Mouse (Mus musculus): Measurements from ENCODE around the gene Lingo3.
"Not testable (repeated sequence)": the region's sequence is repeated elsewhere in the genome, so short reads cannot be mapped to it uniquely, and the experiment has no call there.

Gene Lingo3

DNA sequence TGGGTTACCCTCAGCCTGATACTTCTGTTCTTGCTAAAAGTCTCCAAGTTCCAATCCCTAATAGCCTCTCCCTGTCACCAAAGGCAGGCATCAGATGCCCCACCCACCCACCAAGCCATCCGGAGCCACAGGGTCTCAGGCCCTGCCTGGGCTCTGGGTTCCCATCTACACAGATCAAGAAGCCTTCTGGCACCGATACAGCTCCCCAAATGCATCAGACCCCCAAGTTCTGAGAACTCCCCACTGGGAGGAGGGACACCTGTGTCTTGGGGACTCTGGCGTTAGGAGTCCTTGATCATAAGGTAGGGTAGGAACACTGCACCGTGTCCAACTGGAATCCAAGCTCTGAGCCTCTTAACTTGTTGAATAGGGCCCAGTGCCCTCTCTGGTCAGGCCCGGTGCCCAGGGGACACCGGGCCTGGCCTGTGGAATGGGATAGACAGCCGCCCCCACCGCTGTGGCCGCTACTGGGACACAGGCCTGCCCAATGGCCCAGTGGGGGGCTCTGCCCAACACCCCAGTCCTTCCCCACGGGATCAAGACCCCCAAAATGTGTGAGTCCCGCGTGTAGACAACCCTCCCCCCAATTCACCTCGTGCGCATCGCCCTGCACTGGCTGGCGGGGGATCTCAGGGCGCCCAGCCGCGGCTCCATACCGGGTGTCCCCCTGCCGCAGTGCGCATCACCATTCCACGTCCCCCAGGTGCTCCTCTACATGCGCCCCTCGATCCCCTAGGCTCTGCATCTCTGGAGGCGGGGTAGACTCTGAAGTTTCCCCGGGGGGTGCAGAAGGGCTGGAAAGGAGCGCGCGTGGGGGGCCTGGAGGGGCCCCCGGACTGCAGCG, 530 bp downstream of the Lingo3 start:
- no peak for DNase-seq

DNA sequence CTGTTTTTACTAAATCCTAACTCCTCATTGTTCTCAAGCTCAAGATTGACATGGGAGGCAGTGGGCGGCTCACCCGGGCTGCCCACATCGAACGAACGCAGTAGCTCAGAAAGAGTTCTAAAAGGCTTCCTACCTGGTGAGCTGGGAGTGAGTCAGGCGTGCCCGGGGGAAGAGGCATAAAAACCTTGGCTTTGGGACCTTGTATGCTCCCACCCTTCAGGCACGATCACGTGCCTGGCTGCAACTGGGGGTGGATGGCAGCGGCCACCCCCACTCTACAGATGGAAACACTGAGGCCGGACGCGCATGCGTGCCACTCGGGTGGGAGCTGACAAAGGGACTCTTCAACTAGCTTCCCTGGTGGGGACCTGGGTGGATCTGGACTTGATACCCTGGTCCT, 1.5 kb downstream of the Lingo3 start:
- DNase-seq, result no peak

DNA sequence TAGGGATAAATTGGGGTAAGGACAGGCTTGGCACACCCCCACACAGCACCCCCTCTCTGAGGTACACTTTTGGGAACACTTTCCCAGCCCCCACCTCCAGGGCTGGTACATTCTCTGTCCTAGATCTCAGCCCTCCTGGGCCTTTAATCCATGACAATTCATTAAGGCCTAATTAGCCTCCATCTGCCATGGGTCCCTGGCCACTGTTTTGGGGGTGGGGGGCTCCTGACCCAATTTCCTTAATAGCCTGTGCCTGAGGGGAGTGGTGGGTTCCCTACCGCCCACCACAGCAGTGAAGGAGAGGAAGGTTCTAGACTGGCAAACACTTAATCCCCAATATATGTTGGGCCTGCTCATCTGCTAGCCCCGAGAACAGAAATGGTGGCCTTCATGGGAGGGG, 2.2 kb downstream of the Lingo3 start:
- DNase-seq, result peak; percentile 84

DNA sequence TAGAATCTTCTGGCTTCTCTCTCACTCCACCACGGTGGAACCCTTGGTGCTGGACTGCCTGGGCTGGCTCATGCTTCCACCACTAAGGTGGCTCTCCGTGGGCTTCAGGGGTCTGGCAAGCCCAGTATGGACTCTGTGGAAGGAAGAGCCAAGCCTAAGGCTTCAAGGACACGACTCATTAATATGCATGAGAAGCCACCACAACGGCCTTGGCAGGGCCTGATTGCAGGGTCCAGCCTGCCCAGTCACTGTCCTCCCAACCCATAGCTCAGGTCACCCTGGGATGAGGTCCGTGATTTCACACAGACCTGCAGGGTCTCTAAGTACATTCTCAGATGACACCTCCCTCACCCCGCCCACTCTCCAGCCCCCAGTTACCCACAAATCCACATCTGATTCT, 4.0 kb downstream of the Lingo3 start:
- no peak for DNase-seq

DNA sequence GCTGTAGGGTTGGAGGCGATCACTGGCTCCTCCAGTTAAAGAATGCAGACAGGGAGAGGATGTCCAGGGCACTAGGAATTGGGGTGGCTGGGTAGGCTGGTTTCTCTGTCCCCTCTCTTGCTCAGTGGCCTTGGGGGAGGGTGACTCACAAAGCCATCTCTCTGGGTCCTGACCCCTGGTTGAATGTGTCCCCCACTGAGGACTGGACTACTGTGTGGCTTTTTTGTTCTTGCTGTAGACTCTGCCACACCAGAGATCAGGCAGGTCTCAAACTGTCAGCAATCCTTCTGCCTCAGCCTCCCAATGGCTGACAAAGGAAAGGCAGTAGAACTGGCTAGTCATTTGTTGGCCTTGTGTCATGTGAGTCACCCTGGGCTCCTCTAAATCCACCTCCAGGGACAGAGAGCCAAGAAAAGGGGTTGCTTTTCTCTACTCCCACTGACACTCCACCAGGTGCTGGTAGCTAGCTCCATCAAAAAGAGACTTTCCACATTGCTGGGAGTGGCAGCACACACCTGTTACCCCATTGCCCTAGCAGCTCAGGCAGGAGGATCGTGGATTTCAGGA, 5.4 kb downstream of the Lingo3 start:
- DNase-seq, result no peak

DNA sequence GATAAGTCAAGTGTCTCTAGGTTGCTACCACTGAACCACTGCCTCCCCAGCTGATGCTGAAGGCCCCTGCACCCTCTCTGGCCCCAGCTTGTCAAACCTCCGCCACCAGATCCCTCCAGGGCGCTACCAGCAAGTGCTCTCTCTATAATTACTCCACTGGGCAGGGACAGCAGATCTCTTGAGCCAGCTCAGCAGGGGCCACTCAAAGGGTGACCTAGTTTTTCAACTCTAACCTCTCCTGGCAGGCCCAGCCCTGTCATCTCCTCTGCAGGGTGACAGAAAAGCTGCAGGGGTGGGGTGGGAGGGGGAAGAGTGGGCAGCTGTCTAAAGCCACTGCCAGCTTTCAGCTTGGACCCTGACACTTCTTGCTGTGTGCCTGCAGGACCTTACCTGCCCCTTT, 6.0 kb downstream of the Lingo3 start:
- DNase-seq, result peak; percentile 93

DNA sequence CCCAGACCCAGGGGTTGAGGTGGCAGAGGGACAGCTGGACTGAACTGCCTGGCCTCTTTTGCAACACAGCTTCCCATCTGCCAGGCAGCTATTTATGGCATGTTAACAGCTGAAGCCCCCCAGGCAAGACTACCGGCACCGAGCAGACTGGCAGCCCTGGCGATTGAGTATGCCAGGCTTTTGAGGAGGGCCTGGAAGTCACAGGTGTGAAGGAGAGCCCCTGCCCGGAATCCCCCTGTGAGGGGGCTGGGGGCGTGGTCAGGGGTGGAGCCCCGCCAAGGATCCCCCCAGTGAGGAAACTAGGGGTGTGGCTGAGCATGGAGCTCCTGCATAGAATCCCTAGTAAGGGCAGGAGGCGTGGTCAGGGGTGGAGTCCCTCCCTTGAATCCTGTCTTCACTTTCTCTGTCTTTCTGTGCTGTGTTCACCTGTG, 6.9 kb downstream of the Lingo3 start:
- peak; percentile 79 for DNase-seq

DNA sequence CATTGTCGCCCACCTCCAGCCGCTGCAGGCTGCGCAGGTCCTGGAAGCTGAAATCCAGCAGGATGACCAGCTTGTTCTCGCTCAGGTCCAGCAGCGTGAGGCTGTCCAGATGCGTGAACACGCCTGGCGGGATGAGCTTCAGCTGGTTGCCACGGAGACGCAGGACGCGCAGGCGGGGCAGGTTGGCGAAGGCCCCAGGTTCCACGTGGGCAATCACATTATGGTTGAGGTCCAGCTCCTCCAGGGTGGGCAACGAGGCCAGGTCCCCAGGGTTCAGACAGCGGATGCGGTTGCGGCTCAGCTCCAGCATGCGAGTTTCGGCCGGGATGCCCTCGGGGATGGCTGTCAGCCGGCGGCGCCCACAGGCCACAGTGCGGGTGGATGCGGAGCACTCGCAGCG, 8.2 kb downstream of the Lingo3 start:
- DNase-seq, result peak; percentile 69

DNA sequence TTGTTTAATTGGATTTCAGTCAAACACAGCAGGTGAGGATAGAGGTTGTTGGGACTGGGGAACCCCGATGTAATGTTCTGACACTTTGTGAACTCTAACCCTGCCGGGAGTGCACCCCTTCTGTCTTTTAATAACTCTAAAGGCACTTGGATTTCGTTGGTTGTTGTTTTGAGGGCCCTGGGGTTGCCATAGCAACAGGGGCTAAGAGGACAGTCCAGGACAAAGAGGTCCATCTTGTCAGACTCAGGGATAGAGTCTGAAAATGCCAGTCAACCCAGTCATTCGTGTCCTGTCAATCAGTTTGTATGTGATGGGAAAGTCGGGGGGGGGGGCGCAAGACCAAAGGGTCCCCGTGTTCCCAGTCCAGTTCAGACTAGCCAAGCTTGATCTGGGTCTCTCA, 11.0 kb downstream of the Lingo3 start:
- peak; percentile 52 for DNase-seq

DNA sequence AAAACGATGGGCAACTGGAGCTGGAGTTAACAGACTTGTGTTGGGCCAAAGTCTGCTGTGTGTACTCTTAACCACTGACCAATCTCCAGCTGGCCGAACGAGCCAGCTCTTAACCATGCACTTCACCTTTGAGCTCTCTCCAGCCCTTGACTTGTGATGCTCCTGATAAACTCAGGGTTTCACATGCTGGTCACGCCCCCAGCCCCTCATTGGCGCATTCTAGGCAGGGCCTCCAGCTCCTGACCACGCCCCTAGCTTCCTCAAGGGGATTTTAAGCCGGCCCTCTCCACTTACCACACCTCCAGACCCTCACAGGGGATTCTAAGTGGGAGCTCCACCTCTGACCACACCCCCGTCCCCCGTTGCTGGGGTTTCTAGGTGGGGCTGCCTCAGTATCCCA, 12.7 kb downstream of the Lingo3 start:
- peak; percentile 86 for DNase-seq

DNA sequence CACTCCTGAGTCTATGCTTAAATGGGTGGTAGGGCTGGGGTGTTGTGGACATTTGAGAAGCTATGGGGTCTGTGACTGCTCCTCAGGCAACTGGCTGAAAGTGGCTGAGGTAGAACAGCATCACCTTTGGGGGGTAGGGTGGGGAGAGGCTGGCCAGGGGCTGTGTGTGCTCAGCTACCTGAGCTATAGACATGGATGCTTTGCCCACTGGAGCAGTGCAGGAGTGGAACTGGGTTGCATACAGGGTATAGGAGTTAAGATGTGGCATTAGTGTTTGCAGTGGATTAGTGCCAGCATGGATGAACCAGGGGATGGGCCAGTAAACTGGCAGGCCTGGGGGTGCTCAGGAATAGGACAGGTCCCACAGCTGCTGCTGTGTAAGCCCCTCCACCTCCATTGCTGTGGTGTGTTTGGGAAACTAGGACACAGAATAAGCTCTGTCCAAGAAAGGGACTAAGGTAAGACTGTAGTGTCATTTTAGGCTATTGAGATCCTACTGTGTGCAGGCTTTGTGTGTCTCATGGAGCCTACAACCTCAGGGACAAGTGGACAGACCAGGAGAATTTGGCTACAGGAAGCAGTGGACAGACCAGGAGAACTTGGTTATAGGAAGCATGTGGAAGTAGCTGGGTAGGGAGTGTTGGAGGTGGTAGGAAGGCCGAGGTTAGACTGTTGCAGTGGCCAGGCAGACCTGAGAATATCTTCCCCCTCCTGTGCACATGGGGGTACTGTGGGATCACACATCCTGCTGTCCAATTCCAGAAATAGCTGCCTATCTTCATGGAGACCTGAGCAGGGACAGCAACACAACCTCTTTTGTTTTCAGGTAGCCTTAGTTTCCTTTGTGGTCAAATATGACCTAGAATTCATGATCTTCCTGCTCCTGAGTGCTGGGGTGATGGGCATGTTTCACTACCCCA, 14.2 kb downstream of the Lingo3 start:
- DNase-seq, result no peak

DNA sequence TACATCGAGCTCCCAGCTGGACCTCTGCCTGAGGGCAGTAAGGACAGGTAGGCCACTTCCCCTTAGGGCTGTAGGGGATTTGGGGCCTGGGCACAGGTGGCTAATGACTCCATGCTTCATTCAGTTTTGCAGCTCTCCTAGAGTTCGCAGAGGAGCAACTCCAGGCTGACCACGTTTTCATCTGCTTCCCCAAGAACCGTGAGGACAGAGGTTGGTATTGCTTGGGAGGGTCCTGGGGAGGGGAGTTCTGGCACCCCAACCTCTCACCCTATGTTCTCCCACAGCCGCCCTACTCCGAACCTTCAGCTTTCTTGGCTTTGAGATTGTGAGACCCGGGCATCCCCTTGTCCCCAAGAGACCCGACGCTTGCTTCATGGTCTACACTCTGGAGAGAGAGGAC, 15.3 kb downstream of the Lingo3 start:
- DNase-seq, result not testable (repeated sequence)

DNA sequence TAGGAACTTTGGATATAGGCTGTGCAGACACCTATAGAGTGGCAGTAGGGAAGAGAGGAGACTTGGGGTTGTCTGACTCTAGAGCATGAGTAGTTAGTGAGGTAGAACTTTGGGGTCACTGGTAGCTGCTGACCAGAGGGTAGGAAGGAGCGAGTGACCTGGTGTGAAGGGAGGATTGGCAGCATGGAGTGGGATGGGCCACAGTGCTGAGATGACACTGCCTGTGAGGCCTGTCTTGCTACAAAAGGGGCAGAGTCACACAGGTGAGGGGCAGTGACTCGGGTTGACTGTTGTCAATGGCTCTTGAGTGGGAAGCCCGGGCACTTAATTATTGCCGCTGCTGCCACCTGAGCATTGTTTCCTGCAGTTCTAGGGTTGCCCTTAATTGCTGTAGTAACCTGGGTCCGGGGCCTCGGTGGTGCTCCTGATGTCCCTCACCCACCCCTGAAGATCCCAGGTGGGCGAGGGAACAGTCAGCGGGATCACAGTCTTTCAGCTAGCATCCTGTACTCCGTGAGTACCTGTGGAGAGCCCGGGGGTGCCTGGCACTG, 15.9 kb downstream of the Lingo3 start:
- no peak for DNase-seq

DNA sequence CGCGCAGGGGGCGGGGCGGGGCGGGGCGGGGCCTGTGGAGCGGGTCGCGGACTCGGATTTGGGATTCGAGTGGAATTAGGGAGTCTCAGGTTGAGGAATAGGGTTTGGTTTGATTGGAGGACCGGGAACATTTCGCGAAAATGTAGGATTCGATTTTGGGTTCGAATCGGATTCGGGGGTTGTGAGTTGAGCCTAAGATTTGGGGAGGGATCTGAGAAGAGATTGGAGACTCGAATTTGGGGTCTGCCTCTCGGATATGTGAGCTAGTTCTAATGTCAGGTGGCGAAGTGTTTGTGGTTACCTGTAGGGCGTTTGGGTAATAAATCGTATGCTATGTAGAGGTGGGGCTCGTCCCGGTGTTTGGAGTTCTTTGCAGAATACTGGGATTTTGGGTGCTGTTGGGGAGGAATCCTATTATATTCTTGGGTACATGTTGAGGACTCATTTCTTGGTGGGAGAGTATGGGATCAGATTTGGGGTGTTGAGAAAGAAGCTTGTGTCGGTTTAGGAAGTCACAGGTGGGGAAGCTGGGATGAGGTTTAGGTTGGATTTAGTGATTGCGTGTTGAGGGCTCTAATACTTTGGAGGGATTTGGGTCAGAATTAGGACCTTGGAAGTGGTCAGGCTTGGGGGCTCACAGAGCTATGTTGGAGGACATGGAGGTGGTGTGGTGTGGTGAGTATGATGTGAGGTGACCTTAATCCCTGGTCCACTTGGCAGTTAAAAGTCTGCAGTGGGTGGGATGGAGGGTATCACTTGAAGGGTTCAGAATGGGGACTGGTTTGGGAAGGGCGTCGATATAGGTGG, 16.6 kb downstream of the Lingo3 start:
- no peak for DNase-seq

DNA sequence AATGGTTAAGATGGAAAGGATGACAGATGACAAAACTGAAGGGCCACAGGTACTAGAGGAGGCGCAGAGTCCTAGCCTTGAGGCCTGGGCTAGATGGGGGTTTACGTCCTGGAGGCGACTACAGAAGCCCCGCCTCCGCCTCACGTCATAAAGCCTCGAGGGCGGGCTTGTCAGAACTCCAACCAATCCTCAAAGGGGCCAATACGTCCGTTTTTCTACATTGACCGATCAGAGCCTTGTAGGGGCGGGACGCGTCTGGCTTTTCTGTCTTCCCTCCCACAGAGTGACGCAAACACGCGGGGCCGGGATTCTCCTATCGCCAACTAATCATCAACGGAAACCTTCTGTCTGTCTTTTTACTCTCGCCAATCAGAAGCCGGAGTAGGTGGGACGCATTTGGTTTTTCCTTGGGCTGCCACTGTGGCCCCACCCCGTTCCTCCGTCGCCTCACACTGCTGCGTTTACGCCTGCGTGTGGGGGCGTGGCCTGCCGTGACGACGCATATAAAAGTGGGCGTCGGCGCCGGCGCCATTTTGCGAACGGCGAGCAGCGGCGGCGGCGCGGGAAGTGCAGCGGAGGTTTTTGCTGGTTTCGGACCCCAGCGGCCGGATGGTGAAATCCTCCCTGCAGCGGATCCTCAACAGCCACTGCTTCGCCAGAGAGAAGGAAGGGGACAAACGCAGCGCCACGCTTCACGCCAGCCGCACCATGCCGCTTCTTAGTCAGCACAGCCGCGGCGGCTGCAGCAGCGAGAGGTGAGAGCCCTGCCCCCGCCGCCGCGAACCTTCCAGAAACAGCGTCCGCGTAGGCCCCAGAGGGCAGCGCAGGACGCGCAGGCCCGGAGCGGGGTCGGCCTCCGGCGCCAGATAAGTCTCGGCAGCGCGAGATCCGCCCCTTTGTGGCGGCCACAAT, 17.4 kb downstream of the Lingo3 start, which contains the start of gene Oaz1:
TSS of gene Oaz1 (plus strand) at position 506 of the 912 bp plus-strand sequence.
- peak; percentile 100 for DNase-seq

DNA sequence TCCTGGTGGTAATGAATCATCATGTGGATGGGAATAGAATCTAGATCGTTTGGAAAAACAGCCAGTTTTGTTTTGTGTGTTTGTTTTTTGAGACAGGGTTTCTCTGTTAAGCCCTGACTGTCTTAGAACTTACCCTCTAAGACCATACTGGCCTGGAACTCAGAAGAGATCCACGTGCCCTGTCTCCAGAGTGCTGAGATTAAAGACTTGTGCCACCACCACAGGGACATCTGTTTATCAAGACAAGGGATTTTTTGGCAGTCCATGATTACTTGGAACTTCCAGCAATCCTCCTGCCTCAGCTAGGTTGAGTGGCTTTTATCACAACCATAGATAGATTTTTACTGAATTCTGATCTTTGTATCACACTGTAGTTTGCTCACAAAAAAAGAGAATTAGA, 19.0 kb downstream of the Lingo3 start:
- no peak for DNase-seq

DNA sequence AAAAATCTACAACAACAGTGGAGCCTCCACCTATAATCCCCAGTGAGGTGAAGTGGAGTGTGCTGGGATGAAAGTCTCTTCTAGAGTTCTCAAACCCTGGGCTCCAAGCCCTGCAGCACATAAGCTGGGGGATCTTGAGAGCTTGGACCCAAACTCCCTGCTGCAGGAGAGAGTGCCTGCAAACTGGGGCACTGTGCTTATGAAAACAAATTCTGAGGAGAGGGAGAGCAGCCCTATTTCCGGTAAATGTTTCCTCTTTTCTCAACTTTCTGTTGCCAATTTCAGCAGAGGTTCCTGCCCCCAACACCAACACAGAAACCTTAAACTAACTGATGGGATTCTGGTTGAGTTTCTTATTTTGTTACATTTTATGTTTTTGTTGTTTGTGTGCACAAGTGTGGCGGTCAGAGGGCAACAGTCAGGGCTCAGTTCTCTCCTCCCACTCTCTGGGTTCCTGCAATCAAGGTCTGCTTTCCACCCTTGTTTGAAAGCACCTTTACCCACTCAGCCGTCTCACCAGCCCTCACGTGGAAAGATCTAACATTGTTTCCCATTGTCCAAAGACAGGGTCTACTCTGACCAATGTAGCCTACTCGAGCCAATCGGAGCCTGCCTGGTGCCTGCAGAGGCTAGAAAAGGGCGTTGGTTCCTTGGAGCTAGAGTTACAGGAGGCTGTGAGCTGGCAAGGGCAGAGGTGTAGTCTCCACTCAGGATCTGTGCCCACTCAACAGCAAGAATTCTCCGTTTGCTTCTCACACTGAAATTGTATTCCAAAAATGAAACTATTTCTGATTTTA, 19.8 kb downstream of the Lingo3 start:
- DNase-seq, result no peak

DNA sequence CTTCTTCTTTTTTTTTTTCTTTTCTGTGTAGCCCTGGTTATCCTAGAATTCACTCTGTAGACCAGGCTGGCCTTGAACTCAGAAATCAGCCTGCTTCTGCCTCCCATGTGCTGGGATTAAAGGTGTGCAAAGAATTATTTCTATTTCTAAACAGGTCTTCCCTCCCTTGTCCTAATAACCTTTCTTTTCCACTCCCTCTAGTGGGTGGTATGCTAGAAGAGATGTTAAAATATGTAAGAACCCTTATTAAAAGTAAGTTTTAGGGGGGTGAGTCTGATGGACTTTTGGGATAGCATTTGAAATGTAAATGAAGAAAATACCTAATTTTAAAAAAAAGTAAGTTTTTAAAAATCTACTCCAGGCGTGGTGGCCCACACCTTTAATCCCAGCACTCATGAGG, 20.5 kb downstream of the Lingo3 start:
- no peak for DNase-seq

DNA sequence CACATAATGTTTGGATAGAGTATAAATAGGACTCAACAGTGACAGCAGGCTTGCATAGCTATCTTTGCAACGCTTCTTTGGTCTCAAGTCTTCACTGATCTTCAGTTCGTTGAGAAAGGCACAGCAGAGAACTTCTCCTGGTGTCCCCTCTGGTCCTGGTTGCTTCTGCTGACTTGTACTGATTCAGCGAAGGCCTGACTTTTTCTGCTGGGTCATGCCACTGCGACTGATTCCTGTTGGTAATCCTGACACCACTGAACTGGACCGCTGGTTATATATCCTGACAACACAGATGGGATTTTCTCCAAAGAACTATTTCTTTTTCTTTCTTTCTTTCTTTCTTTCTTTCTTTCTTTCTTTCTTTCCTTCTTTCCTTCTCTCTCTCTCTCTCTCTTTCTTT, 21.3 kb downstream of the Lingo3 start:
- no peak for DNase-seq

DNA sequence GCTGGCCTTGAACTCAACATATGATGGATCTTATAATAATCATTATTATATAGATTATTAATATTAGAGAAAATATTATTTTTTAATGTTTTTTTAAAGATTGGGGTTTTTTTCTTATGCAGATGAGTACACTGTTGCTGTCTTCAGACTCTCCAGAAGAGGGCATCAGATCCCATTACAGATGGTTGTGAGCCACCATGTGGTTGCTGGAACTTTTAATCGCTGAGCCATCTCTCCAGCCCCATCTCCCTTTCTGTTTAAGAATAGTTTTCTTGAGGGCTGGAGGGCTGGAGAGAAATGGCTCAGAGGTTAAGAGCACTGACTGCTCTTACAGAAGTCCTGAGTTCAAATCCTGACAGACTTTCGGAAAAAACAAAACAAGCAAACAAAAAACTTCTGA, 21.8 kb downstream of the Lingo3 start:
- peak; percentile 61 for DNase-seq
